Mouse (Mus musculus): ENCODE measurements at regions not wholly inside any gene's neighbourhood (a gene's known extent, or its start where the extent isn't known, plus 50 kb on each side); places are given as distances from the start of the nearest gene placed in this dataset.

GRCm38 (mm10) chr11:19400396-19400795, 381.6 kb upstream of the Meis1 start:
- TF ChIP-seq CHD2 (IDR thresholded peaks at IDR 0.05; ENCODE audit: low read depth, low read length), result no peak
- TF ChIP-seq ZNF384 (IDR thresholded peaks at IDR 0.05; ENCODE audit: low read depth, low read length), result no peak

Data from ES-E14 (cell line).